Mouse (Mus musculus): Measurements from ENCODE around the gene Cald1. TPM values are rescaled to one million over a fixed set of nuclear protein-coding genes. Genes with fewer than 3 reads are reported as not detected.

Gene Cald1
- polyA plus RNA-seq, 1 experiment from 2014 or later, result 175 TPM

DNA sequence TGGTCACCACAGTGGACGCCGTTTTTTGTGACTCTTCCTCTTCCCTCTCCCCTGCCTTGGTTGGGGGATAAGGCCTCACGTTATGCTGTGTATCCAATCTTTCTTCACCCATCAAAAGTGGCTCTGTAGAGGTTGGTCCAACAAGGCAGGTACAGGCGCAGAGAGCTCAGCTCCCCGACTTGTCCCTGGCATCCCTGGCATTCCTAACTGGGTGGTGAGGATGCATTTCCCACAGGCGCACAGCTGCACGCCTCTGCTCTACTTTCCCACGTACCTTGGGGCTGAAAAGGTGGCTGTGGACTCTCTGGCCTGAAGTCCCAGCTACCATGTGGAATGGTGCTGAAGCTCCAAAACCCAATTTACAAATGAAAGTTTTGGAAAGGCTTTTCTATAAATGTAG, 115.5 kb downstream of the Cald1 start:
- Histone ChIP-seq H3K9ac (no peak overlapping the region), H3K4me3 (no peak overlapping the region), H3K27ac (no peak overlapping the region), H3K9me3 (replicated peaks) (no peaks in the 10 kb centered on the region), H3K27me3 (no peaks in the 10 kb centered on the region), H3K36me3 (no peaks in the 10 kb centered on the region), H3K4me2 (replicated peaks) (no peak overlapping the region), H3K4me1 (peaks cover 34% of the 10 kb centered on the region)
- 91% methylated on average over 8 of the region's 8 CpGs for WGBS
- ATAC-seq (ENCODE audit: low FRiP score), result no peak

DNA sequence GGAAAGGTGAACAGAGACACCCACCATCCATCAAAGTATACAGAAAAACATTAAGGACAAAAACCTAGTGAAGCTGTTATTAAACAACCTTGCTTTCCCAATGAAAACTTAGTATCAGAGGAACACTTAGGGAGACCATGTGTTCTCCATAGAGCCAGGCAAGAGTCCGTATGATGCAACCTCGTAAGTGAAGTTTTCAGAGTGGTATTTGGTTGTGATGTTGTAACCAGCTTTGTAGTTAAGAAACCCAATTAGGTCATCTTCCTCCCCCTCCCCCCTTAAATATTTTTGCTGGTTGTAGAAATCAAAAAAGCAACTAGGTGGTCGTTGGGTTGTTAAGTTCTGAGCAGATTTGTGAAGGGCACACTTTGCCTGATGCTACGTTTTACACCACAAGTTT, 116.3 kb downstream of the Cald1 start:
- H3K4me2 ChIP-seq (replicated peaks), result no peak overlapping the region
- peaks cover 30% of the 10 kb centered on the region for H3K4me1 ChIP-seq
- H3K27me3 ChIP-seq, result no peaks in the 10 kb centered on the region
- no peak overlapping the region for H3K9ac ChIP-seq
- ATAC-seq (ENCODE audit: low FRiP score), result no peak
- 93% methylated on average over 4 of the region's 4 CpGs for WGBS
- no peak overlapping the region for H3K4me3 ChIP-seq
- no peaks in the 10 kb centered on the region for H3K36me3 ChIP-seq
- no peaks in the 10 kb centered on the region for H3K9me3 ChIP-seq (replicated peaks)
- no peak overlapping the region for H3K27ac ChIP-seq

DNA sequence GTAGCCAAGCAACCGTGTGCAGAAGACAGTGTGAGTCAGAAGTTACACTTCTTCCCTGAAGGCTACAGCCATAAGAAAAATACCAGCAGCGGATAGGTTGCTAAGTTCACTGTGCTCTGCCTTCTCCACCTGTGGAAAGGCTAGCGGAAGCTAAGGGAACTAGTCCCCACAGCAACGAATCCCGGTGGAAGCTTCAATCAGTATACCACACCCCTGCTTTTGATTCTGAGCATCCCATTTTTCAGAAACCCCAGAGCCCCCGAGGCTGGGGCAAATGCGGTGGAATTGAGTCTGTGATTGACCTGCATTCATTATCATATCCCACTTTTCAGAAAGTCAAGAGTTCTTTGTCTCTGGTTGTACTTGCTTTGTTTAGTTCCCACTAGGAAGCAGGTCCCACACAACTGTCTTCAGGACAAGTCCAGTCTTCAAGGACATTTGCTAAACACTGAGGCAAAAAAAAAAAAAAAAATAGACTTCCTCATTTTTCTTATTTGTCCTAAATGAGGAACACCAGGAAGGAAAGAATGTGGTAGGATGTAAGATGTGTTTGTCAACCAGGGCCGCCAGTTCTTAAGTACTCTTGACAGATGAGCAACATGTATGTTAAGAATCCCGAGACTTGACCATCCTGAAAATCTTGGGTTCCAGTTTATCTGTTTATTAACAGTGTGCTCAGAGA, 118.0 kb downstream of the Cald1 start:
- Histone ChIP-seq H3K4me1 (peaks cover 15% of the 10 kb centered on the region), H3K4me3 (no peak overlapping the region), H3K27ac (no peak overlapping the region), H3K4me2 (replicated peaks) (no peak overlapping the region), H3K27me3 (no peaks in the 10 kb centered on the region), H3K36me3 (no peaks in the 10 kb centered on the region), H3K9ac (no peak overlapping the region), H3K9me3 (replicated peaks) (no peaks in the 10 kb centered on the region)
- no peak for ATAC-seq (ENCODE audit: low FRiP score)
- WGBS, result 85% methylated on average over 9 of the region's 9 CpGs

DNA sequence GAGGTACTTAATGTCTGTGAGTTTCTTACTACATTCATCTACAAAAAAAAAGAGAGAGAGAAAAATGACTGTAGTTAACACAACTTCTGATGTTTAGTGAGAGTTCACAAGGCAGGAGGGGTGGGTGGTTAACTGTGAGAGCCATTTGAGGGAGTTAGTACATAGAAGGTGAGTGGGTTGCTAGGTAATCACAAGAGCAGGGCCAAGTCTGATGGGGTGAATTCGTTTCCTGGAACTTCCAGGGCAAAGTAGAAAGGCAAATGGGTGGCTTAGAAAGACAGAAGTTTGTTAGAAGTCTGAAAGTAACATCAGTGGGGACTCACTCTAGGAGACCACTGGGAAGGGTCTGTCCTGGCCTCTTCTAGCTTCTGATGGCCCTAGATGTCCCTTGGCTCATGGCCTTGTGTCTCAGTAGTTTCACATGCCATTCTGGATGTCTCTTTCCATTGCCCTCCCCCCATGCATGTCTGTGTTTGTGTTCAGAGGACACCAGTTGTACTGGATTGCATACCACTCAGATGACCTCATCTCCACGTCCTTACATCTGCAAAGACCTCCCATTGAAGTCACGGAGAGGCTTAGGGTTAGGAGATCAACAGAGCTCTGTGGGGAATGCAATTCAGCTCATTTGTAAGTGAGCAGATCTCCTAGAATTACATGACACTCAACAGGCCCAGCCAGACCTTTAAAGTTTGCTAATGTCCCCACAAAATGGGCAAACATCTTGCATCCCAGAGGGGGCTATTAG, 118.8 kb downstream of the Cald1 start:
- Histone ChIP-seq H3K27me3 (no peaks in the 10 kb centered on the region), H3K27ac (no peak overlapping the region), H3K9ac (no peak overlapping the region), H3K4me2 (replicated peaks) (no peak overlapping the region), H3K4me3 (no peak overlapping the region), H3K9me3 (replicated peaks) (no peaks in the 10 kb centered on the region), H3K36me3 (no peaks in the 10 kb centered on the region), H3K4me1 (peaks cover 9% of the 10 kb centered on the region)
- no peak for ATAC-seq (ENCODE audit: low FRiP score)
- WGBS, result 32% methylated on average over 3 of the region's 3 CpGs

DNA sequence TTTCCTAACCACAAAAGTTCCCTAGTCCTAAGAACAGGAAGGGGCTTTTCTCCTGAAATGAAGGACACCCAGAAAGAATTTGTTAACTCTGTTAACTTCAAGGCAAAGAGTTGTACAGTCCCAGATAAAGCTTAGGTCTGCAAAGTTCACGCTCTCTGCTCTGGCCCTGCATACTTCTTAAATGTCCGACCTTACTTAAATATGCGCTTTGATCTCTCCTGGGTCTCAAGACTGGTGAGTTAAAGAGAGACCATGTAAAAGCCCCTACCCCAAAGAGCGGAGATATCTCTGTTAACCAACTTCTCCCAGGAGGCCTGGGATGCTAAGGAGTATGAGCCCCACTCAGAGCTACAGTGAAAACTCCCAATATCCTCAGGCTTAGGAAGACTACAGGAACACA, 119.4 kb downstream of the Cald1 start:
- Histone ChIP-seq H3K27ac (no peak overlapping the region), H3K4me3 (no peak overlapping the region), H3K9me3 (replicated peaks) (no peaks in the 10 kb centered on the region), H3K27me3 (no peaks in the 10 kb centered on the region), H3K9ac (no peak overlapping the region), H3K4me1 (peaks cover 9% of the 10 kb centered on the region), H3K4me2 (replicated peaks) (no peak overlapping the region), H3K36me3 (no peaks in the 10 kb centered on the region)
- WGBS, result 69% methylated on average over 4 of the region's 4 CpGs
- no peak for ATAC-seq (ENCODE audit: low FRiP score)

DNA sequence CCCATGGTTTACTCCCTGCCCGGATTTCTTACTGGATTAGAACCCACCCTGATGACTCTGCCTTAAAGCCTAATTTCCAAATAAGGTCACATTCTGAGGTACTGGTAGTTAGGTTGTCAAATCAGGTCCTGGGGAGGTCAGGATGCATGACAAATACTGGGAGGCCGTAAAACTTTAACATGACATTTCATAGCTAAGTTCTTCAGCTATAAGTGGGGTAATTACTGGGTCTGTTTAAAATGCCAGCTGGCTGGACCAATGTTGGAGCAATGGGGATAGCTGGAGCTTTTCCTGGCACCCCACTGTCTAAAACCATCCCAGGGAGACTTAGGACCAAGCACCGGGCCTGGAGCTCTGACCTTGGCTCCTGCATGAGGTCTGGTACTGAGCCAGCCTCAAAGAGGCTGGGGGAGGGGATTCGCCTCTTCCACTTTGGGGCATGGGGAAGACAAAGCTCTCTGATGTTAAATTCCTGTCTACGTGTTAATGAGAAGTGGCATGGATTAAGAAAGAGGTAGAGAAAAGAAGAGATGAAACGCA, 120.9 kb downstream of the Cald1 start:
- Histone ChIP-seq H3K27ac (no peak overlapping the region), H3K4me2 (replicated peaks) (no peak overlapping the region), H3K4me1 (peaks cover 9% of the 10 kb centered on the region), H3K36me3 (no peaks in the 10 kb centered on the region), H3K9me3 (replicated peaks) (no peaks in the 10 kb centered on the region), H3K9ac (no peak overlapping the region), H3K27me3 (no peaks in the 10 kb centered on the region), H3K4me3 (no peak overlapping the region)
- WGBS, result 72% methylated on average over 6 of the region's 6 CpGs
- no peak for ATAC-seq (ENCODE audit: low FRiP score)

DNA sequence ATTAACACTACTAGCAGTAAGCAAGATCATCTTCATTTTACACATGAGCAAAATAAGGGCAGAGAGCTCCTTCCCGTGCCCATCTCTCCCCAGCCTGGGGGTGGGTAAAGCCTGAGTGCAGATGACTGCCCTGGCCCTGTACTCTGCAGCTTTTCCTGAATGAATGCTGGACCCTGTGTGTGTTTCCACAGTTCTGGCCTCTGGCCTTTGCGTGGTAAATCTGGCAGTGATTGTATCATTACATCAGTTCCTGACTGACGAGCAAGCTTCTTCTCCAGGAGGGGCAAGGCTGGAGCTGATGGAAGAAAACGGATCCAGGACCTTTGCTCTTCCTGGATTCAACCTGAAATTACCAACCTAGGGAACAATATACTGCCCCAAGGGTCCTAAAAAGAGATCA, 122.1 kb downstream of the Cald1 start:
- Histone ChIP-seq H3K27ac (no peak overlapping the region), H3K9ac (no peak overlapping the region), H3K9me3 (replicated peaks) (0 out of 2 replicates have a peak, but pooled peaks cover 4% of the 10 kb centered on the region), H3K4me3 (no peak overlapping the region), H3K27me3 (no peaks in the 10 kb centered on the region), H3K4me2 (replicated peaks) (no peak overlapping the region), H3K36me3 (no peaks in the 10 kb centered on the region), H3K4me1 (peaks cover 9% of the 10 kb centered on the region)
- ATAC-seq (ENCODE audit: low FRiP score), result no peak
- WGBS, result 75% methylated on average over 4 of the region's 4 CpGs

DNA sequence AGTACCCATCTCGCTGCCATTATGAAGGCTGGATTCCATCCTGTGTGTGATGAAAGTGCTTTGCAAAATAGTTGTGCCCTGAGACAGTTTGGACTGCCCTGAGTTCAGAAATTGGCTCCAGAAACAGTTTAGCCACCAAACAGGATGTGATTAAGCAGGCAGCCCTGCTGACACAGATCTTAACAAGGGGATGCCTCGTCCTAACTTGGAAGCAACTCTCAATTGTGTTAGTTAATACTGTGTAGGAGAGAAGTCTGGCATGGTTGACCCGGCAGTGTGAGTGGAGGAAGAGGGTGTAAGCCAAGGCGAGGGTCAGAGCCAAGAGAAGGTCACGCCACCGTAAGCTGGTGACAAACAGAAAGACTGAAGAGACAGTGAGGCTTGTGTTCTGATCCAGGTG, 123.4 kb downstream of the Cald1 start:
- Histone ChIP-seq H3K36me3 (no peaks in the 10 kb centered on the region), H3K27ac (no peak overlapping the region)
- ATAC-seq (ENCODE audit: low FRiP score), result no peak

DNA sequence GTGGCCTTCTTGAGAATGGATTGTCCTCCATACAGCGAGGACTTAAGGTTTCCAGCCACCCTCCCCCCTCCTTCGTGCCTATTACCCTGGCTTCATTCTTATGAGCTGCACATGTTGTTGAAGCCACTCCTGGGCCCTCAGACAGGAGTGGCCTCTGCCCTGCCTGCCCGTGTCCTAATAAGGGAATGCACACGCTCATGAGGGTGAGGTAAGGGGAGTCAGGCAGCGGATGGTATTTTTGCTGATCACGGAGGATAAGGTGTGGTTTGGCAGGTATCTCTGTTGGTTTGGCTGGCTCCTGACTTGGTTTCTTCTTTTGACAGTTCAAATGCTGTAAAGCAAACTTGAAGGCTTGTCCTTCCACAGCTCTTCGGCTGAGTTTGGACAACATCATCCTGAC, 124.4 kb downstream of the Cald1 start:
- Histone ChIP-seq H3K9ac (no peak overlapping the region), H3K4me2 (replicated peaks) (no peak overlapping the region), H3K4me3 (no peak overlapping the region), H3K9me3 (replicated peaks) (0 out of 2 replicates have a peak, but pooled peaks cover 4% of the 10 kb centered on the region), H3K36me3 (no peaks in the 10 kb centered on the region), H3K4me1 (peaks cover 14% of the 10 kb centered on the region), H3K27me3 (no peaks in the 10 kb centered on the region), H3K27ac (no peak overlapping the region)
- 84% methylated on average over 7 of the region's 7 CpGs for WGBS
- no peak for ATAC-seq (ENCODE audit: low FRiP score)

More for the DNA sequence above, 123.4 kb downstream of the Cald1 start:
- no peak overlapping the region for H3K4me2 ChIP-seq (replicated peaks)
- peaks cover 16% of the 10 kb centered on the region for H3K4me1 ChIP-seq
- H3K9me3 ChIP-seq (replicated peaks), result 0 out of 2 replicates have a peak, but pooled peaks cover 4% of the 10 kb centered on the region
- no peak overlapping the region for H3K4me3 ChIP-seq
- WGBS, result 77% methylated on average over 6 of the region's 6 CpGs
- no peak overlapping the region for H3K9ac ChIP-seq
- no peaks in the 10 kb centered on the region for H3K27me3 ChIP-seq

DNA sequence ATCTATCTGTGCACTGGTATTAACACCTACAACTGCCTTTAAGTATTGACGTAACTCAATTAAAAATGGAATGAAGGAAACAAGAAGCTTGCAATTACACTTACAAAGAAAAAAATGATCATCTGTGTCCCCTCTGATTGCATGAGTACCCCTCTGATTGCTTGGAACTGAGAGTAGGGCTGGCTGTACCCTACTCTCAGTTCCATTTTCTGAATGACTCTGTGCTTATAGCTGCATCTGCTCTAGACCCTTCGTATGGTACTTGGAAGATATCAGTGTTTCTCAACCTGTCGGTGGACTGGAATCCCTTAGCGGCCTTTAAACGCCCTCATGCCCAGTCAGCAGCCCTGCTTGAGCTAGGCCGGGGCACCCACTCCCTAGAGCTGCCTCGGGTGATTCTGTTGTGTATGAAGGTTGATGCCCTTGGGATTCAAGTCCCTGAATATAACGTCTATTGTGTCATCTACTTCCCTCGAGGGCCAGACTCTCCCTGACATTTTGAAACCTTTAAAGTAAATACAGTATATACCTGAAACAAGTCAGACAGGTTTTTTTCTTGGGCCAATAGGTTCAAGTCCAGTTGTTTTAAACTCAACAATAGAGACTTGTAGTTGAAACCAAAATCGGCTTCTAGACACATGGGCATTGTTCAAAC, 125.1 kb downstream of the Cald1 start:
- Histone ChIP-seq H3K4me2 (replicated peaks) (no peak overlapping the region), H3K36me3 (no peaks in the 10 kb centered on the region), H3K27me3 (no peaks in the 10 kb centered on the region), H3K4me3 (no peak overlapping the region), H3K9me3 (replicated peaks) (0 out of 2 replicates have a peak, but pooled peaks cover 4% of the 10 kb centered on the region), H3K27ac (no peak overlapping the region), H3K9ac (no peak overlapping the region), H3K4me1 (peaks cover 13% of the 10 kb centered on the region)
- ATAC-seq (ENCODE audit: low FRiP score), result no peak
- WGBS, result 95% methylated on average over 10 of the region's 10 CpGs

DNA sequence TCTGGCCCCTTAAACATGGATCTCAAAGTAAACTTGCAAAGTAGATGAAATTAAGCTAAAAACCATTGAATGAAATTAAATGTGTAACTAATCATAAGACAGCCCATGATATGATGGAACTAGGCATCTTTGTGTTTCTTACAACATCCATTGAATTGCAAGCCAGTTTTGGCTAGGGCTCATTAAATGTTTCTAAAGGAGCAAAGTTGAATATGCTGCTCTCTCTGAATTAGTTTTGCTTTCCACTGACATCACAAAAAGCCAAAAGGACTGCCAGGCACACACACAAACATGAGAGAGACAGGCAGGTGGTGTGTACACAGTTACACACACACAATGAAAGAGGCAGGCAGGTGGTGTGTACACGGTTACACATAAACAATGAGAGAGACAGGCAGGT, 127.4 kb downstream of the Cald1 start:
- no peak overlapping the region for H3K4me2 ChIP-seq (replicated peaks)
- H3K27me3 ChIP-seq, result no peaks in the 10 kb centered on the region
- H3K36me3 ChIP-seq, result no peaks in the 10 kb centered on the region
- H3K9me3 ChIP-seq (replicated peaks), result 0 out of 2 replicates have a peak, but pooled peaks cover 4% of the 10 kb centered on the region
- H3K9ac ChIP-seq, result no peak overlapping the region
- WGBS, result 76% methylated on average over 1 of the region's 1 CpGs
- no peak for ATAC-seq (ENCODE audit: low FRiP score)
- H3K4me1 ChIP-seq, result peaks cover 23% of the 10 kb centered on the region
- no peak overlapping the region for H3K4me3 ChIP-seq
- H3K27ac ChIP-seq, result no peak overlapping the region

DNA sequence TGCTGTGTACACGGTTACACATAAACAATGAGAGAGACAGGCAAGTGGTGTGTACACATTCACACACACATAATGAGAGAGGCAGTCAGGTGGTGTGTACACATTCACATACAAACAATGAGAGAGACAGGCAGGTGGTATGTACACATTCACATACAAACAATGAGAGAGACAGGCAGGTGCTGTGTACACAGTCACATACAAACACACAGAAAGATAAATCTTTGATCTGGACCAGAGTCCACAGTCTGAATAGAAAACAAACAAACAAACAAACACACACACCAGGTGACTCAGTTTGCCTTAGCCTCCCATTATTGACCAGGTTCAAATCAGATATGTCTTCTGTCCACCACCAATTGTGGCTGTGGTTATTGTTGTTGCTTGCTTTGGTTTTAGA, 127.8 kb downstream of the Cald1 start:
- H3K4me1 ChIP-seq, result peaks cover 24% of the 10 kb centered on the region
- H3K4me3 ChIP-seq, result no peak overlapping the region
- H3K27ac ChIP-seq, result no peak overlapping the region
- H3K4me2 ChIP-seq (replicated peaks), result no peak overlapping the region
- H3K9ac ChIP-seq, result no peak overlapping the region
- H3K27me3 ChIP-seq, result no peaks in the 10 kb centered on the region
- H3K36me3 ChIP-seq, result no peaks in the 10 kb centered on the region
- H3K9me3 ChIP-seq (replicated peaks), result 0 out of 2 replicates have a peak, but pooled peaks cover 4% of the 10 kb centered on the region
- 79% methylated on average over 1 of the region's 1 CpGs for WGBS
- no peak for ATAC-seq (ENCODE audit: low FRiP score)
